Comparison of ENCODE assay signal across 26 mouse cellular contexts in genomic region chr1:185779604-185780003, GRCm38 (mm10).
DNase-seq lines count a peak whose midpoint lies in the region; ATAC-seq and TF ChIP-seq lines count a peak whose summit lies in the region.
"Had no signal": no experiment of that assay in that cellular context is flagged by ENCODE, and none has a peak within 500 bp of the region (broad histone marks: within the 10 kb centered on the region; RNA-seq: fewer than 3 reads in every experiment).

No protein-coding gene starts in this region.

- no peaks in the 10 kb centered on the region for H3K36me3 ChIP-seq in forebrain, embryonic 13.5 days (ENCODE audit: poor library complexity, severe bottlenecking)
- H3K36me3 ChIP-seq in forebrain, embryonic 10.5 days (replicated peaks), result no peaks in the 10 kb centered on the region
- no peaks in the 10 kb centered on the region for H3K36me3 ChIP-seq in midbrain, embryonic 14.5 days (ENCODE audit: control insufficient read depth, insufficient read depth, low read length)
- H3K36me3 ChIP-seq in midbrain, postnatal 0 days (ENCODE audit: insufficient read depth, low read length), result no peaks in the 10 kb centered on the region
- H3K36me3 ChIP-seq in embryonic facial prominence, embryonic 14.5 days (ENCODE audit: control insufficient read depth, insufficient read depth, low read length), result no peaks in the 10 kb centered on the region
- H3K36me3 ChIP-seq: embryonic facial prominence, embryonic 12.5 days; G1E; hindbrain, embryonic 12.5 days; hindbrain, embryonic 15.5 days had no signal

- TF ChIP-seq CTCF in midbrain, postnatal 0 days (IDR thresholded peaks at IDR 0.05), result no peak
- no peak for TF ChIP-seq CTCF in gastrocnemius, adult 2 months (IDR thresholded peaks at IDR 0.05)

- 0 out of 2 replicates have a peak, but pooled peaks have one; percentile 6 for ATAC-seq in forebrain, embryonic 13.5 days
- ATAC-seq in midbrain, embryonic 14.5 days (ENCODE audit: low FRiP score, low TSS enrichment), result no peak
- no peak for ATAC-seq in midbrain, postnatal 0 days (ENCODE audit: low FRiP score)
- ATAC-seq in embryonic facial prominence, embryonic 14.5 days (ENCODE audit: low read depth), result no peak
- ATAC-seq: forebrain, embryonic 16.5 days; Patski had no signal

- H3K4me2 ChIP-seq in forebrain, embryonic 13.5 days, result no peak overlapping the region
- H3K4me2 ChIP-seq in midbrain, embryonic 14.5 days (ENCODE audit: low read length), result no peak overlapping the region
- no peak overlapping the region for H3K4me2 ChIP-seq in midbrain, postnatal 0 days (ENCODE audit: low read depth, low read length, poor library complexity, severe bottlenecking)
- no peak overlapping the region for H3K4me2 ChIP-seq in embryonic facial prominence, embryonic 14.5 days (ENCODE audit: low read depth, low read length)
- H3K4me2 ChIP-seq: embryonic facial prominence, embryonic 12.5 days; heart, embryonic 11.5 days; hindbrain, embryonic 12.5 days; hindbrain, embryonic 15.5 days had no signal

- no peak overlapping the region for H3K27ac ChIP-seq in forebrain, embryonic 13.5 days
- H3K27ac ChIP-seq in forebrain, embryonic 10.5 days, result no peak overlapping the region
- H3K27ac ChIP-seq in midbrain, embryonic 14.5 days (replicated peaks; ENCODE audit: low read depth, low read length), result no peak overlapping the region
- H3K27ac ChIP-seq in midbrain, postnatal 0 days (ENCODE audit: low read depth, low read length), result no peak overlapping the region
- no peak overlapping the region for H3K27ac ChIP-seq in embryonic facial prominence, embryonic 14.5 days (replicated peaks; ENCODE audit: low read depth, low read length)
- no peak overlapping the region for H3K27ac ChIP-seq in gastrocnemius, adult 2 months
- H3K27ac ChIP-seq: embryonic facial prominence, embryonic 12.5 days; hindbrain, embryonic 12.5 days; hindbrain, embryonic 15.5 days had no signal

- 76% methylated on average over 4 of the region's 4 CpGs for WGBS in forebrain, embryonic 13.5 days
- 85% methylated on average over 4 of the region's 4 CpGs for WGBS in forebrain, embryonic 10.5 days
- WGBS in midbrain, embryonic 14.5 days, result 67% methylated on average over 4 of the region's 4 CpGs
- 74% methylated on average over 4 of the region's 4 CpGs for WGBS in midbrain, postnatal 0 days
- 40% methylated on average over 4 of the region's 4 CpGs for WGBS in embryonic facial prominence, embryonic 14.5 days

- intact Hi-C loops in gastrocnemius, adult 2 months (cut with DNase I), result no loop called here

- H3K4me3 ChIP-seq in forebrain, embryonic 13.5 days, result no peak overlapping the region
- no peak overlapping the region for H3K4me3 ChIP-seq in forebrain, embryonic 10.5 days
- no peak overlapping the region for H3K4me3 ChIP-seq in midbrain, embryonic 14.5 days (replicated peaks; ENCODE audit: low read depth, low read length)
- H3K4me3 ChIP-seq in midbrain, postnatal 0 days (ENCODE audit: low read depth, low read length), result no peak overlapping the region
- no peak overlapping the region for H3K4me3 ChIP-seq in embryonic facial prominence, embryonic 14.5 days (ENCODE audit: low read depth, low read length)
- no peak overlapping the region for H3K4me3 ChIP-seq in gastrocnemius, adult 2 months
- H3K4me3 ChIP-seq: embryonic facial prominence, embryonic 12.5 days; erythroblast, embryonic 14.5 days; hindbrain, embryonic 12.5 days; hindbrain, embryonic 15.5 days had no signal

- no peaks in the 10 kb centered on the region for H3K27me3 ChIP-seq in forebrain, embryonic 13.5 days
- no peaks in the 10 kb centered on the region for H3K27me3 ChIP-seq in forebrain, embryonic 10.5 days (ENCODE audit: poor library complexity, severe bottlenecking)
- H3K27me3 ChIP-seq in midbrain, embryonic 14.5 days (ENCODE audit: control insufficient read depth, insufficient read depth, low read length), result no peaks in the 10 kb centered on the region
- no peaks in the 10 kb centered on the region for H3K27me3 ChIP-seq in midbrain, postnatal 0 days (ENCODE audit: insufficient read depth, low read length)
- no peaks in the 10 kb centered on the region for H3K27me3 ChIP-seq in embryonic facial prominence, embryonic 14.5 days (replicated peaks; ENCODE audit: control insufficient read depth, insufficient read depth, low read length)
- H3K27me3 ChIP-seq: CH12.LX; embryonic facial prominence, embryonic 12.5 days; hindbrain, embryonic 12.5 days; hindbrain, embryonic 15.5 days had no signal

- H3K9me3 ChIP-seq in forebrain, embryonic 13.5 days (replicated peaks), result no peaks in the 10 kb centered on the region
- H3K9me3 ChIP-seq in forebrain, embryonic 10.5 days, result no peaks in the 10 kb centered on the region
- H3K9me3 ChIP-seq in midbrain, embryonic 14.5 days (ENCODE audit: control insufficient read depth, low read length), result no peaks in the 10 kb centered on the region
- H3K9me3 ChIP-seq in midbrain, postnatal 0 days (ENCODE audit: low read length), result no peaks in the 10 kb centered on the region
- H3K9me3 ChIP-seq in embryonic facial prominence, embryonic 14.5 days (ENCODE audit: control insufficient read depth, low read length), result no peaks in the 10 kb centered on the region
- H3K9me3 ChIP-seq: embryonic facial prominence, embryonic 12.5 days; hindbrain, embryonic 12.5 days; hindbrain, embryonic 15.5 days had no signal

- no peak for DNase-seq in forebrain, embryonic 10.5 days (ENCODE audit: extremely low spot score, low spot score)
- DNase-seq in midbrain, embryonic 14.5 days, result peak; percentile 8
- no peak for DNase-seq in midbrain, postnatal 0 days (ENCODE audit: low spot score)
- peak; percentile 58 for DNase-seq in embryonic facial prominence, embryonic 14.5 days (ENCODE audit: low spot score)
- no peak for DNase-seq in cerebellum, adult 18-20 months
- no peak for DNase-seq in gastrocnemius, adult 2 months
- DNase-seq: adrenal gland, postnatal 10 days; adrenal gland, postnatal 36 days; B cell, adult 2 months; cerebellum, adult 11 months; cerebellum, adult 8-10 months; cerebellum, postnatal 10 days; cerebellum, postnatal 36 days; embryo, embryonic 11 days; gastrocnemius, postnatal 14 days; heart, adult 11 months had no signal

- H3K9ac ChIP-seq in forebrain, embryonic 13.5 days, result no peak overlapping the region
- no peak overlapping the region for H3K9ac ChIP-seq in midbrain, embryonic 14.5 days (replicated peaks; ENCODE audit: low read length)
- H3K9ac ChIP-seq in midbrain, postnatal 0 days (replicated peaks; ENCODE audit: low read length, poor library complexity, severe bottlenecking), result no peak overlapping the region
- H3K9ac ChIP-seq in embryonic facial prominence, embryonic 14.5 days (ENCODE audit: low read depth, low read length), result no peak overlapping the region
- H3K9ac ChIP-seq: embryonic facial prominence, embryonic 12.5 days; hindbrain, embryonic 12.5 days; hindbrain, embryonic 15.5 days had no signal

- H3K4me1 ChIP-seq in forebrain, embryonic 13.5 days, result no peaks in the 10 kb centered on the region
- no peaks in the 10 kb centered on the region for H3K4me1 ChIP-seq in forebrain, embryonic 10.5 days
- no peaks in the 10 kb centered on the region for H3K4me1 ChIP-seq in midbrain, embryonic 14.5 days (ENCODE audit: control insufficient read depth, insufficient read depth, low read length)
- no peaks in the 10 kb centered on the region for H3K4me1 ChIP-seq in midbrain, postnatal 0 days (ENCODE audit: insufficient read depth, low read length)
- H3K4me1 ChIP-seq in embryonic facial prominence, embryonic 14.5 days (ENCODE audit: control insufficient read depth, insufficient read depth, low read length), result no peaks in the 10 kb centered on the region
- H3K4me1 ChIP-seq: hindbrain, embryonic 12.5 days; hindbrain, embryonic 15.5 days had no signal

Comparison
In these comparisons a context has a peak if more than half of its experiments do, and no peak if none do; other contexts are left out.
1. DNase-seq: peak in midbrain, embryonic 14.5 days (single experiment) and embryonic facial prominence, embryonic 14.5 days (single experiment); none in forebrain, embryonic 10.5 days (single experiment), midbrain, postnatal 0 days (single experiment), cerebellum, adult 18-20 months (0 of 2) and gastrocnemius, adult 2 months (single experiment).